Mouse (Mus musculus) frontal cortex, adult 2 months (tissue): ENCODE measurements at regions not wholly inside any gene's neighbourhood (a gene's known extent, or its start where the extent isn't known, plus 50 kb on each side); places are given as distances from the start of the nearest gene placed in this dataset.
"Not testable (repeated sequence)": the region's sequence is repeated elsewhere in the genome, so short reads cannot be mapped to it uniquely, and the experiment has no call there.

Experiments
- DNase-seq, 2 experiments: peaks; one replicate each; pipeline ENCODE4 v3.0.0; 2022; ENCODE audit warnings: low spot score in 1 of 2; ENCODE audit errors: extremely low spot score in 1 of 2

DNA sequence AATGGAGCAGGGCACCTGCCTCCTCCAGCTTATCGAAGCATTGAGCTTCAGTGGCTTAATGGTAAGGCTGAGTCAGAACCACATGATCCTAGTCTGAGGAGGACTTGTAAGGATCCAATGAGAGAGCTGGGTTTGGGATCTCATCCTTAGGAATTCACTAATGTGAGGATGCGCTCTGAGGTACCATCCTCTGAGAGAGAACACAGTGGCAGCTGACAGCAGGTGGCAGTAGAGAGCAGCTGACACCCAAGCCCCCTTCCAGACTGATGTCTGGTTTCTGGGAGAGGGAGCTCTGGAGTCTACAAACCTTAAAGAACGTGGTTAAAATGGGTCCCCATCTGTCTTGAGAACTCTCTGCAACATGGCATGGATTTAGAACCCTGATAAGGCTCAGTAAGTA, 137.8 kb downstream of the B3glct start:
- DNase-seq: peak; percentile 3 to 67

DNA sequence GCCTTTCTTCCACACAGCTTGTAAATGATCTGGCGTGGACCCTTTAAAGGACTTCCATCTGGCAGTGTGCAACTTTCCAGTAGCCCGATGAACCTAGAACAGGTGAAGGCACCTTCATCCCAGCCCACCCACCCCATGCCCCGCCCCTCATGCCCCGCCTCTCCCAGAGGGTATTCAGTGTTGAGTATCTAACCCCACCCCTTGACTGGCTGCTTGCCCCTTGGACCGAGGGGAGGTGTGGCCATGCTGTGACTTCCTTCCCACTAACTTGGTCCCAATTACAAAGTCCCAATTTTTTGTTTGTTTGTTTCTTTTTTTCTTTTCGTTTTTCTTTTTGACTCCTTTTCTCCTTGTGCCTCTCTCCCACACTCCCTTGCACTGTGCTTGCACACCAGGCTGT, 140.8 kb downstream of the B3glct start:
- no peak for DNase-seq

DNA sequence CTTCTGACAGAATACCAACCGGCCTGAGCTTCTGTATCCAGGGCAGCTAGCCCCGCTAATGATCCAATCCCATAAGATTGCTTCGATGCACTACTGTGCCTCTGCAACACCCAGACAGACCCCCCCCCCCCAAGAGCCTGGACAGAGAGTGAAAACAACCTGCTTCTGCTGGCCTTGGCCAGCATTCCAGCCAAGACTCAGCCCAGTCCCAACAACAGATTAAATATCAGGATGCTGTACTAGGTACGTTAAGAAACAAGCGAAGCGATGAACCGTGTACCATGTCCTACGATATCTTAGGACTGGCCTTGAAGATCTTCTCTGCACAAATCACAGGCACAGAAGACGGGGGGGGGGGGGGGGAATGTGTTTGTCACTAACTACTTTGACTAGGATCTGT, 145.8 kb downstream of the B3glct start:
- DNase-seq: no peak

DNA sequence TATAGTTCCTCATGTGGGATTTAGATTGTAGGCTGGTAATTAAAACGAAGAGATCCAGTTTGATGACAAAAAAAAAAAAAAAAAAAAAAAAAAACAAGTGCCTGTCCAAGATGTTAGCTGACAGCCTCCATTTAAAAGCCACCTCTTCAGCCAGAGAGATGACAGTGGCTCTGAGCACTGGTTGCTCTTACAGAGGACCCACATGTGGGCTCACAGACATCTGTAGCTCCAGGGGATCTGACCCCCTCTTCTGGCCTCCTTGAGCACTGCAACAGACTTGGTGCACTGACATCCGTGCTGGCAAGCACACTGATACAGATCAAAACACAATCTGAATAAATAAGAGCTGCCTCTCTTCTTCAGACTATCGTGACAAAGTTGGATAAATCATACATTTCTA, 149.6 kb downstream of the B3glct start:
- DNase-seq: no peak

DNA sequence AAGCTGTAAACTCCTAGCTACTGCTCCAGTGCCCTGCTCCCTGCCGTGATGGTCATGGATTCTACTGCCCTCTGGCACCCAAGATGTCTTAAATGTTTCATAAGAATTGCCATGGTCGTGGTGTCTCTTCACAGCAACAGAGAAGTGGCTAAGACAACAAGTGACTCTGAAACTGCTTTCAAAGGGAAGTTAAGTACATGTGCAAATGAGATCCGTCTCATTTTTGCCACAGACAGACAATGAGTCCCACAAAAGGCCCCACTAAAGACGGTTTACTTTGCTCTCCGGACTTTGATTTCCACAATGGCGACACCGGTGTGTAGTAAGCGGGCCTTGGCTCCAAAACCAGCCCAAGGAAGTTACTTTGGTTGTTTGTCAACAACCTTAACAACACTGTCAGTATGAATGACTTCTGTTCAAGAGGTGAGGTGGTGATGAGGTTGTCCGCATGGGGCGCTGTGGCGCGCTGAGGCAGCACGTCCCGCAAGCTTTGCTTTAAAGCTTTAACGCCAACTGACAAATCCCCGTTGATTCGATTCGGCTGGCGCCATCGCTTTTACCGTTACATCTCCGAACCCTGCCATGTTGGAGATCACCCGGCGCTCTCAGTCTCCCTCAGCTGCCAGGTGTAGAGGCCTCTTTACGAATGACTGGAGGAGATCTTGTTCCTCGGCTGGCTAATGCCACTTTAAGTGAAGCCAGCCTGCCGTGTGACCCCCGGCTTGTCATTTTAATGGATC, 153.3 kb downstream of the B3glct start:
- peak; percentile 34 to 80 for DNase-seq

DNA sequence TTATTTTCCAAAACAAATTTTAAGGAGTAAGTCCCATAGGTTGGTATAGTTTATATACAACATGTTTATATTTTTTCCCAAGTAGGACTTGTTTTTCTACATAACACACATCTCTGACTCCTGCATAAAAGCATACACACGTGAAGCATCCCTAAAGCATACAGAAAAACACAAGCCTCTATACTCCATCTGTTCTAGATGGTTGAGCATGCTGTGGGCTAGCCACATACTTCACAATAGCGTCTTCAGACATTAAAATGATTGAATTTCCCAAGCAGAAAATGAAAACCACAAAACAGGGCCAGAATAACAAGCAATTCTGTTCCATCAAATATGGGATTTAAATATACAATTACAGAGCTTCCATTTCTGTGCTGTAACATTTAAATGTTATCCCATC, 159.3 kb downstream of the B3glct start:
- no peak for DNase-seq

DNA sequence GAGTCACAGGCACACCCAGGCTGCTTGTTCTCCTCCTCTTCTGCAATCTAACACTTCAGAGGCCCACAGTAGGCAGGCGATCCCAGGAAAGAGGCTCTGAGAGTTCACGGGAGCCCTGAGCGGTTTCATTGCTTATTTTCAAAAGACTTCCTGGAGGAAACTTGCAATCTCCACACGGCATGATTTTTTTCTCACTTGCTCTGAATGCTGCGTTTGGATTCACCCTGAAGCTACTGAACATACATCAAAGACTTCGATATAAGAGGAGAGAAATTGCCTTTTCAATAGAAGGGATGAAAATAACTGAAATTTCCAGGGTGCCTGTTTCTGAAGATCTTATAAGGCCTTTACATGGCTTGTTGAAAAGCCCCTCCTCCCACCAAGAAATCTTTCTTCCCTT, 164.5 kb downstream of the B3glct start:
- no peak for DNase-seq

DNA sequence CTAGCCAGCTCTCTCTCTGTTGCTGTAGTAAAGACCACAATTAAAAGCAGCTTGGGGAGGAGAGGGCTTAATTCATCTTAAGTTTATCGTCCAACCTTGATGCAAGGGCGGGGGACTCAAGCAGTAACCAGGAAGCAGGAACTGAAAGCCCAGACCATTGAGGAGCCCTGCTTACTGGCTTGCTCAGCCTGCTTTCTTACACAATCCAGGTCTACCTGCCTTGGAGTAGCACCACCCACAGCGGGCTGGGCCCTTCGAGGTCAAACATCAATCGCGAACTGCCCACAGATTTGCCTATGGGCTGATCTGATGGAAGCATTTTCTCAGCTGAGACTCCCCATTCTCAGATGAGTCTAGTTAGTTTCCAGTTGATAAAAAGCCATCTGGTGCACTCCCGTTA, 165.3 kb downstream of the B3glct start:
- no peak for DNase-seq

DNA sequence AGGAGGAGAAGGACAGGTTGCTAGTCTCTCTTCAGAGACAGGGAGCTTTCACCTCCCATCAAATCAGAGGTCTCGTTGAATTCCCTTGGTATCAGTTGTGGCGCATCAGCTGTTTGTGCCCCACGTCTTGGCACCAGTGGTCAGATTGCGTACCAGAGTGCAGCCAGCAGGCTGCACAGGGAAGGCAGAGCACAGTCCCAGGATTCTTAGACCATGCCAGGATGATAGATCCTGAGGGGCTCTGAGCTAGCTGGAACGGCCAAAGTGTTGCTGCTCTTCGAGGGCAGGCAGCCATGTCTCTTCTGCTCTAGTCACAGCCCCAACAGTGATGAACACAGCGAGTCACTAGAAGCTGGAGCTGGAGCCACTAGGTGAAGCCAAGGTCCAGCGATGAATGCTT, 167.2 kb downstream of the B3glct start:
- no peak for DNase-seq

DNA sequence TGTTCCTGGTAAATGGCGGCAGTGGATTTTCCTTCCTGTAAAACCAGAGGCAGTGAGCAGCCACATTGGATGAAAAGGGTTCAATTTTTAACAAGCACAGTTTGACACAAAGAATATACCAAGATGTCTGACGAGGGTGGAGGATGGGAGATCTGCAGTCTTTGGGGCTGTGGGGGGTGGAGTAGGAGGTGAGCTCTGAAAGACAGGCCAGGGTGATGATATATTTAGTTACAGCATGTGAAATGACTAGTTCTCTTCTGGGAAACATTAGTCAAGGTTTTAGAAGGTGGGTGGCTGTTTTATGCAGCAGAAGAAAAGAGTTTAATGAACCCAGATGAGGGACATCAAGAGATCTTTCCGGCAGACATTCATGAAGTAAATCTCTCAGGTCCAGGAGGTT, 170.0 kb upstream of the Rxfp2 start:
- peak; percentile 9 to 54 for DNase-seq

DNA sequence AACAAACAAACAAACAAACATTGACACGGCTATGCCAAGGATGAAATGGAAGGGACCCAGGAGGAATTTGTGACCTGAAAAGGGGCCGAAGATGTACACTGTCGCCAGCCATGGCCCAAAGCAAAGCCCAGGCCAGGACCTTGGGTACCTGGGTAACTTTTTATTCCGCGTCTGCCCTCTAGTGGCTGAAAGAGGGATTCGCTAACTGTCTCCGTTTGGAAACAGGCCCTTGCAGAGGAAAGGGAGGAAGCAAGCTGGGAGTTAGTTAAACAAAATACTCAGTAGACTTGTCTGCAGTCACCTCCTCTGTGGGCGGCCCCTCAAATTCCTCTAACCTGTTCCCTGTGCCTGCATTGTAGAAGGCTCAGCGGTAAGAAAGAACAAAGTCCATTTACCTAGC, 167.5 kb upstream of the Rxfp2 start:
- DNase-seq: peak; percentile 28 to 92

DNA sequence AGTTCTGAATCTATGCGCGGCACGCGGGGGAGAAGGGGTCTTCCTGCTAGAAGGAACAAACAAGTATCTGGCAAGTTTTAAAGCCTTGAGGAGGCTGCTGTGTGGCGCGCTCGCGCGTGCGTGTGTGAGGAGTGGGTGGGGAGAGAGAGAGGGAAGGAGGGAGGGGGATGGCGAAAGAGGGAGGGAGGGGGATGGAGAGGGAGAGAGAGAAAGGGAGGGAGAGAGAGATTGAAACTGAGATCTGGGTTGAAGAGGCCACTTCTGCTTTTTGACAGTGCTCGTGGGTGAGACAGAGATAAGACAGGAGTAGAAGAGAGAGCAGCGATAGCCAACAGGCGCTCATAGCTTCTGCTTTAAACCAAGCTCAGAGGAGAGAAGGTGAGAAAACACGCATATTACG, 166.0 kb upstream of the Rxfp2 start:
- DNase-seq: no peak

DNA sequence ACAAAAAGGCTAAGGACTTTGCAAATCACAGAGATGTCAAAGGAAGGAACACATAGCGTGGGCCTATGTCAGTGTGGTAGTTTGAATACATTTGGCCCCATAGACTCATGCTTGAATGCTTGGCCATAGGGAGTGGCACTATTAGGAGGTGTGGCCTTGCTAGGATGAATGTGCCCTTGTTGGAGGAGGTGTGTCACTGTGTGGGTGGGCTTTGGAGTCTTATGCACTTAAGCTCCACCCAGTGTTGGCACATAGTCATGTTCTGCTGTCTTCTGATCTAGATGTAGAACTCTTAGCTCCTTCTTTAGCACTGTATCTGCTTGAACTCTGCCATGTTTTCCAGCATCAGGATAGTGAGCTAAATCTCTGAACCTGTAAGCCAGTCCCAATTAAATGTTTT, 162.4 kb upstream of the Rxfp2 start:
- DNase-seq: no peak

DNA sequence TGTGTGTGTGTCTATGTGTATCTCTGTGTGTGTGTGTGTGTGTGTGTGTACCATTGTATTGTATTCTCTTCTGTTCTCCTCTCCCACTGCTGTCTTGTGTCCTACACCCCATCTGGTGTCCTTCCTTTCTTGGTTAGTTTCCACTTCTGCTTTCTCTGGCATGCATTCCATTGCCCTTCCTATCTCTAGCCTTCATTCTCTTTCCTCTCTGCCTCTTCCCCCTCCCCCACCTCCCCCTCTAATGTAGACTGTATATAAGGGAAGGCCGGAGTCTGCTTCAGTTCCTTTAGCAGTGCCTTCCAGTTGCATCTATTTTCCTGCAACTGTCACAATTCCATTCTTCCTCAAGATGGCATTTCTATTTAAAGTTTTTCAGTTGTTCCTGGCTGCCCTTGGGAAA, 161.5 kb upstream of the Rxfp2 start:
- no peak for DNase-seq

DNA sequence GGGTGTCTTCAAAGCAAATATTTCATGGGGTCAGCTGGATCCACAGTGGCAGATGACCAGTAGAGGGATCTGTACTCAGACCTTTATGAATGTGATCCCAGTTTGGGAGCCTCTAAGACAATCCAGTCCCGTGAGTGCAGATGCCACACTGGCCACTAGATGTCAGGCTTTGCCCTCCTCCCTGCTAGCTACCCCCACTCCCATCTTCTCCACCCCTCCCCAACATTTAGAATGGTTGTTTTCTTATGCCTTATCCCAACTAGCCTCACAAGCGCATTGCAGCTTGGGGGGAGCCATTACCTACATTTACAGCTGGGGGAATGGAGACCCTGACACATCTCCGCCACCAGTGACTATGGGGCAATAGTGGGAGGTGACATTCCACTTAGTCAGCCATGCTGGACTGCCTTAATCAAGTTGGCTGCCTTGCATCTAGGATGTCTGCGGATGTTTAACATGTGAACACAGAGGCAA, 156.9 kb upstream of the Rxfp2 start:
- DNase-seq: peak in 1 of 2 experiments; percentile 78

DNA sequence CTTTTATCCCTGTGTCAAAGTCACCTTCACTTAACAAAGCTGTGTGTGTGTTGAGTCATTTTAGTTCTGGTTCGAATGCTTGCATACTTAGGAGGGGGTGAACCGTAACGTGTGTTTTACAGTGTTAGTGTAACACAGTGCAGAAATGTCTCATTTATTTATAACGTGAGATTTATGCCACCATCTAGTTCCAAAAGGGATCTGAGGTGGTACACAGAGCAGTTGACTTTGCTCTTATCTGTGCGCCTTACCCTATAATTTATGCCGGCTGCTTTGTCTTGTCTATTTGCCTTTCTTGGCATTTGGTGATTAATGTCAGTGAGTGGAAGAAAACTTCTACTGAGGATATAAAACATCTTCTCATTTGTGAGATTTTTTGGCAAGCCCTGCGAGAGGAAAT, 150.5 kb upstream of the Rxfp2 start:
- no peak for DNase-seq

DNA sequence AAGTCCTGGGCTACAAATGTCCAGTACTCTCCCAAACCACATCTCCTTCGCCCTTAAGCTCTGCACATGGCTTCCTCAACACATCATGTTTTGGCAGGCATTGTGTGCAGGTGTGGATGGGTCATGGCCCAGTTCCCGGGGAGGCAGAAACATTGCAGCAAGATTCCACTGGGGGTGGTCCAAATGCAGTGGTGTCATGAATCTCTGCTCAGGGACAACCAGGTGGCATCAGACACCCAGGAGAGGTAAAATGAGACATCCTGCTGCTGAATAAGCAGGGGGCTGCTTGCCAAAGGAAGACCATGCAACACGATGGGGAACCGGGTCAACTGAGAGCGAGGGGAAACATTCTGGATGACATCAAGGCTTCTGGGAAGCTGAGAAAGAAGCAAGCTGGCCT, 149.0 kb upstream of the Rxfp2 start:
- DNase-seq: no peak

DNA sequence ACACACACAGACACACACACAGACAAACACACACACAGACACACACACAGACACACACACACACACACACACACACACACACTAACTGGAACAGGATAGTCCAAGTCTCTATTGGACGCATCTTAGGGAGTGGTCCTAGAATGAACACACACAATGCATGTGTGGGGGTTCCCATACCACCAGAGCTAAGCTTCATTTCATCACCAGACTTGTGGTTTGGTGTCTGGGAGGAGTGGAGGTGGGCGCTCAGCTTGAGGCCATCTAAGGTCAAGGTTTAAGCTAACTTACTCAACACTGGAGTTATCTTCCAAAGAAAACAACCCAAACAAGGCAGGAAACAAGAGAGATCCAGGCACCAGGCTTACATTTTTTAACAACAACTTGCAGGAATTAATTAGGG, 147.9 kb upstream of the Rxfp2 start:
- no peak for DNase-seq

DNA sequence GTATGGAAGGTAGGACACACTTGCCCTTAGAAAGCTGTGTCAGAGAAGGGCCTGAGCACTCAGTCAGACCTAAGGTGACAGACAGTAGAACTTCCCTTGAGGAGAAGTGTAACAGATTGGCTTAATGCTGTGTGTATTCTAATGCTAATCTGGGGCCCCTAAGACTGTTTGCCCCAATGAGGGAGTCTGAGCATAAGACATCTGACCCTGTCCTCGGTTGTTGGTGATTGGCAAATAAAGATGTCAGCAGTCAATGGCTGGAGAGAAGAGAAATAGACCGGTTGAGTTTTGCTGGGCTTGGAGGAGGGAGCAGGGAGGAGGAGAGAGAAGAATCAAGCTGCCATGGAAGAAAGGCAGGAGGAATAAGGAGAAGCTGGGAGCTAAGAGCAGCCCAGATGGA, 147.0 kb upstream of the Rxfp2 start:
- no peak for DNase-seq

DNA sequence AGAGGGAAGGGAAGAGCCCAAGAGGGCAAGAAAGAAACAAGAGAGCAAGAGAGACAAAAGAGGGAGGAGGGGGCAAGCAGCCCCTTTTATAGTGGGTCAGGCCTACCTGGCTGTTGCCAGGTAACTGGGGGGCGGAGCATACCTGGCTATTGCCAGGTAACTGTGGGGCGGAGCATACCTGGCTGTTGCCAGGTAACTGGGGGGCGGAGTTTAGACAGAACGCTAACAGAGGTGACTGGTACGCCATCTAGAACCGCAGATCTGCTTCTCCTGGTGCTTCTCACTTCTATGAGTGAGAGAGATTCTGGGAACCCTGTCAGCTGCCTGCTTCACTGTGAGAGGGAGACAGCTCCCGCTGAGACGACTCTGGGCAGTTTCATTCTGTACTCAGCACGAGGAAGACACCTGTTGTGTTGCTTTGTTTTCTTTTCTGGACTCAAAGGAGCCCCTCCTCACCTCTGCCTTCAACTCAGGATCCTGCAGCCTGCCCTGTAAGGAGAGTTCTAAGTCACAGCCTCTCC, 144.9 kb upstream of the Rxfp2 start:
- no peak for DNase-seq

DNA sequence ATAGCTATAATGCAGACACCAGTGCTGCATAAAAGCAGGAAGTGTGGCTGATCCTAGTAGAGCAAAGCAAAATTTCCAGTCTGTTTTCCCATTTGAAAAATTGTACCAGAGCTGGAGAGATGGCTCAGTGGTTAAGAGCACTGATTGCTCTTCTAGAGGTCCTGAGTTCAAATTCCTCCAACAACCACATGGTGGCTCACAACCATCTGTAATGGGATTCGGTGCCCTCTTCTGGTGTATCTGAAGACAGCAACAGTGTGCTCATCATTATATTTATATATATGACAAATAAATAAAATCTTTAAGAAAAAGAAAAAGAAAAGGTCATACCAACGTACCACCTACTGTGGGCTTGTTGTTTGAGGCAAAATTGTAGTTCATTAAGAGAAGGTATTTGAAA, 144.1 kb upstream of the Rxfp2 start:
- no peak for DNase-seq

DNA sequence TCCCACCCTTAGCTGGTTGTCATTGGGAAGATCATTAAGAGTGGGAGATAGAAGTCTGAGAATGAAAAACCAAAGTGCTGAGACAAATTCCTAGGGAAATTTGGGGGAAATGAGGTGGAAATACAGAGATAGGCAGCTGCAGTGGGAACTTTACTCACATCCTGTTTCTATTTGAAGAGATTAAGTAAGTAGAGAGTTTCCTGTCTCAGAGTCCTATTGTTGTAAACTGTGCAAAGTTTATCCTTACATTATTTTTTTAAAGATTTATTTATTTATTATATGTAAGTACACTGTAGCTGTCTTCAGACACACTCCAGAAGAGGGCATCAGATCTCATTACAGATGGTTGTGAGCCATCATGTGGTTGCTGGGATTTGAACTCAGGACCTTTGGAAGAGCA, 126.0 kb upstream of the Rxfp2 start:
- not testable (repeated sequence) for DNase-seq

DNA sequence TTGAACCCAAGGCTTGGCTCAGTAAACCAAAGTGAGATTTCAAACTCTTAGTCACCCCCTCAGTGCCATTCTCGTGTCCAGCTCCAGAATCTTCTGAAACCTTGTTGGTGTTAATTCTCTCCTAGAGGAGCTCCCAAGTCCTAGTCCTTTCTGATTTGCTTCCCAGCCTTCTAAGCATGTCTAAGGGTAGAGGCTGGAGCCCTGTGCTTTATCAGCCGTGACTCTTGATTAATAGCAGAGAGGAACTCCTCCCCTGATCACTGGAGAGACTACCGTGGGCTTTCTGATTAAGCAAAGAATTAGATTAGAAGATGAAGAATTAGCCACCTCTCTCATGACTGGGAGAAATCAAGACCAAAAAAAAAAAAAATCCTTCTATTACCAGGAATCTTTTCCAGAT, 111.5 kb upstream of the Rxfp2 start:
- no peak for DNase-seq
